12 mouse cellular contexts compared by ENCODE assay signal in genomic region chr7:24376456-24376855, GRCm38 (mm10). TPM values are rescaled to one million over a fixed set of nuclear protein-coding genes. Genes with fewer than 3 reads are reported as not detected.
DNase-seq lines count a peak whose midpoint lies in the region; ATAC-seq and TF ChIP-seq lines count a peak whose summit lies in the region.
"Had no signal": no experiment of that assay in that cellular context is flagged by ENCODE, and none has a peak within 500 bp of the region (broad histone marks: within the 10 kb centered on the region; RNA-seq: fewer than 3 reads in every experiment).

No protein-coding gene starts in this region.

- peak overlapping the region; percentile 74; the same call in 1 of the 2 replicates for H3K4me2 ChIP-seq in heart, embryonic 14.5 days (ENCODE audit: low read length)
- H3K4me2 ChIP-seq in hindbrain, embryonic 12.5 days (replicated peaks) = no peak overlapping the region

- no peak for TF ChIP-seq CTCF in thymus, adult 2 months (IDR thresholded peaks at IDR 0.05; ENCODE audit: borderline replicate concordance, control insufficient read depth, extremely low read depth, insufficient read depth, low read length, poor library complexity)

- H3K36me3 ChIP-seq in heart, embryonic 14.5 days (ENCODE audit: control insufficient read depth, insufficient read depth, low read length) = no peaks in the 10 kb centered on the region
- H3K36me3 ChIP-seq in thymus, adult 2 months (ENCODE audit: control insufficient read depth, insufficient read depth, low read length) = peaks cover 39% of the 10 kb centered on the region
- no peaks in the 10 kb centered on the region for H3K36me3 ChIP-seq in limb, embryonic 10.5 days
- H3K36me3 ChIP-seq in hindbrain, embryonic 12.5 days = no peaks in the 10 kb centered on the region

- TF ChIP-seq POLR2A in thymus, adult 2 months (IDR thresholded peaks at IDR 0.05; ENCODE audit: control insufficient read depth, extremely low read depth, insufficient read depth, low read length, poor library complexity) = no peak

- H3K4me3 ChIP-seq in heart, embryonic 14.5 days (ENCODE audit: control insufficient read depth in 1 of 2, insufficient read depth in 1 of 2, low read depth in 1 of 2, low read length in 2 of 2) = no peak overlapping the region
- no peak overlapping the region for H3K4me3 ChIP-seq in thymus, adult 2 months (ENCODE audit: control insufficient read depth, insufficient read depth, low read length)
- no peak overlapping the region for H3K4me3 ChIP-seq in limb, embryonic 10.5 days
- no peak overlapping the region for H3K4me3 ChIP-seq in hindbrain, embryonic 12.5 days

- no peaks in the 10 kb centered on the region for H3K9me3 ChIP-seq in heart, embryonic 14.5 days (ENCODE audit: control insufficient read depth, low read length)
- H3K9me3 ChIP-seq in limb, embryonic 10.5 days (replicated peaks) = 0 out of 2 replicates have a peak, but pooled peaks cover 1% of the 10 kb centered on the region
- H3K9me3 ChIP-seq in hindbrain, embryonic 12.5 days (replicated peaks) = no peaks in the 10 kb centered on the region

- peak overlapping the region; percentile 54; the same call in 1 of the 2 replicates for H3K9ac ChIP-seq in heart, embryonic 14.5 days (ENCODE audit: low read length)
- no peak overlapping the region for H3K9ac ChIP-seq in hindbrain, embryonic 12.5 days

- WGBS in heart, embryonic 14.5 days = 85% methylated on average over 8 of the region's 8 CpGs
- 89% methylated on average over 8 of the region's 8 CpGs for WGBS in thymus, adult 2 months
- WGBS in limb, embryonic 10.5 days = 84% methylated on average over 8 of the region's 8 CpGs
- 88% methylated on average over 8 of the region's 8 CpGs for WGBS in hindbrain, embryonic 12.5 days

- DNase-seq in heart, adult 9 months (ENCODE audit: low spot score in 2 of 2) = no peak
- DNase-seq in thymus, adult 2 months = no peak
- DNase-seq in thymus, postnatal 14 days = no peak
- DNase-seq in limb, embryonic 10.5 days (ENCODE audit: low spot score) = no peak
- DNase-seq: right cerebral cortex, postnatal 25 days had no signal

- H3K4me1 ChIP-seq in heart, embryonic 14.5 days (ENCODE audit: control insufficient read depth in 2 of 2, insufficient read depth in 2 of 2, low read length in 2 of 2) = peaks cover 7 to 11% of the 10 kb centered on the region in 2 experiments; a peak in 3 of 4 replicates
- peaks cover 72% of the 10 kb centered on the region for H3K4me1 ChIP-seq in thymus, adult 2 months (replicated peaks; ENCODE audit: control insufficient read depth, insufficient read depth, low read length)
- H3K4me1 ChIP-seq in limb, embryonic 10.5 days = peaks cover 56% of the 10 kb centered on the region
- peaks cover 19% of the 10 kb centered on the region for H3K4me1 ChIP-seq in hindbrain, embryonic 12.5 days

- ATAC-seq in heart, embryonic 14.5 days (ENCODE audit: insufficient number of reproducible peaks, insufficient read depth, low FRiP score, low read depth) = no peak
- ATAC-seq in hindbrain, embryonic 12.5 days (ENCODE audit: low FRiP score) = no peak
- no peak for ATAC-seq in granulocyte monocyte progenitor cell, adult 5-6 weeks (replicated peaks; ENCODE audit: poor library complexity, severe bottlenecking)
- ATAC-seq: hindbrain, postnatal 0 days; Patski had no signal

- H3K27me3 ChIP-seq in heart, embryonic 14.5 days (ENCODE audit: control insufficient read depth, insufficient read depth, low read length) = 0 out of 2 replicates have a peak, but pooled peaks cover 5% of the 10 kb centered on the region
- H3K27me3 ChIP-seq in thymus, adult 2 months (ENCODE audit: control insufficient read depth, insufficient read depth, low read length) = no peaks in the 10 kb centered on the region
- H3K27me3 ChIP-seq in limb, embryonic 10.5 days (ENCODE audit: low read depth, poor library complexity, severe bottlenecking) = peaks cover 11% of the 10 kb centered on the region; the same call in 1 of the 2 replicates
- H3K27me3 ChIP-seq in hindbrain, embryonic 12.5 days = peaks cover 11% of the 10 kb centered on the region
- H3K27me3 ChIP-seq: Patski had no signal

- no peak overlapping the region for H3K27ac ChIP-seq in heart, embryonic 14.5 days (replicated peaks in 1 of 2; ENCODE audit: control insufficient read depth in 1 of 2, insufficient read depth in 1 of 2, low read depth in 2 of 2, low read length in 2 of 2)
- H3K27ac ChIP-seq in thymus, adult 2 months (ENCODE audit: control insufficient read depth, insufficient read depth, low read length) = peak overlapping the region; percentile 98
- peak overlapping the region; percentile 66; the same call in 1 of the 2 replicates for H3K27ac ChIP-seq in limb, embryonic 10.5 days
- no peak overlapping the region for H3K27ac ChIP-seq in hindbrain, embryonic 12.5 days
- H3K27ac ChIP-seq: hindbrain, postnatal 0 days had no signal

RNA-seq across cellular contexts. Expression of gene Kcnn4, which starts 6.4 kb away (rescaled TPM):
- 1.4 and 1.8 TPM in 2 replicates for polyA plus RNA-seq in heart, embryonic 14.5 days (2014; fragmentation: Nextera tagmentation; extraction: Ambion mirVana)
- 402 and 429 TPM in 2 replicates for polyA plus RNA-seq in thymus, adult 2 months (2012; rRNA removed)
- 3.6 and 4.0 TPM in 2 replicates for polyA plus RNA-seq in limb, embryonic 10.5 days (2016; fragmentation: Nextera tagmentation; extraction: Ambion mirVana)
- 2.1 and 2.4 TPM in 2 replicates for polyA plus RNA-seq in hindbrain, embryonic 12.5 days (2016; fragmentation: Nextera tagmentation; extraction: Ambion mirVana)
- total RNA-seq in granulocyte monocyte progenitor cell, adult 5-6 weeks (2014; fragmentation: Nextera tagmentation) = 24.2 and 31.4 TPM in 2 replicates
- total RNA-seq in granulocyte monocyte progenitor cell, adult 5-6 weeks (2017) = 36.3 and 43.5 TPM in 2 replicates
- polyA plus RNA-seq: Patski had no signal

RNA-seq across cellular contexts. Expression of gene Smg9, which starts 23.0 kb away (rescaled TPM):
- 18.4 and 20.7 TPM in 2 replicates for polyA plus RNA-seq in heart, embryonic 14.5 days (2014; fragmentation: Nextera tagmentation; extraction: Ambion mirVana)
- polyA plus RNA-seq in thymus, adult 2 months (2012; rRNA removed) = 166 and 168 TPM in 2 replicates
- polyA plus RNA-seq in limb, embryonic 10.5 days (2016; fragmentation: Nextera tagmentation; extraction: Ambion mirVana) = 28.3 and 29.0 TPM in 2 replicates
- 28.9 and 29.5 TPM in 2 replicates for polyA plus RNA-seq in hindbrain, embryonic 12.5 days (2016; fragmentation: Nextera tagmentation; extraction: Ambion mirVana)
- 21.6 and 29.5 TPM in 2 replicates for total RNA-seq in granulocyte monocyte progenitor cell, adult 5-6 weeks (2014; fragmentation: Nextera tagmentation)
- 19.5 and 21.8 TPM in 2 replicates for total RNA-seq in granulocyte monocyte progenitor cell, adult 5-6 weeks (2017)

RNA-seq across cellular contexts. Expression of gene Lypd5, which starts 27.5 kb away (rescaled TPM):
- not detected in 2 replicates for polyA plus RNA-seq in heart, embryonic 14.5 days (2014; fragmentation: Nextera tagmentation; extraction: Ambion mirVana)
- polyA plus RNA-seq in thymus, adult 2 months (2012; rRNA removed) = 0.85 and 1.00 TPM in 2 replicates
- polyA plus RNA-seq in limb, embryonic 10.5 days (2016; fragmentation: Nextera tagmentation; extraction: Ambion mirVana) = not detected in 2 replicates
- not detected in 2 replicates for polyA plus RNA-seq in hindbrain, embryonic 12.5 days (2016; fragmentation: Nextera tagmentation; extraction: Ambion mirVana)
- not detected in 2 replicates for total RNA-seq in granulocyte monocyte progenitor cell, adult 5-6 weeks (2014; fragmentation: Nextera tagmentation)
- total RNA-seq in granulocyte monocyte progenitor cell, adult 5-6 weeks (2017) = not detected in 2 replicates
- total RNA-seq: heart, postnatal 10 days; hindbrain, postnatal 0 days; megakaryocyte, adult 5-6 weeks had no signal
- polyA plus RNA-seq: Patski had no signal

RNA-seq across cellular contexts. Expression of gene Tescl, which starts 42.7 kb away (rescaled TPM):
- polyA plus RNA-seq in heart, embryonic 14.5 days (2014; fragmentation: Nextera tagmentation; extraction: Ambion mirVana) = not detected in 2 replicates
- 0.12 TPM in 1 of 2 replicates, not detected in the other for polyA plus RNA-seq in thymus, adult 2 months (2012; rRNA removed)
- not detected in 2 replicates for polyA plus RNA-seq in limb, embryonic 10.5 days (2016; fragmentation: Nextera tagmentation; extraction: Ambion mirVana)
- polyA plus RNA-seq in hindbrain, embryonic 12.5 days (2016; fragmentation: Nextera tagmentation; extraction: Ambion mirVana) = not detected in 2 replicates
- not detected in 2 replicates for total RNA-seq in granulocyte monocyte progenitor cell, adult 5-6 weeks (2014; fragmentation: Nextera tagmentation)
- total RNA-seq in granulocyte monocyte progenitor cell, adult 5-6 weeks (2017) = not detected in 2 replicates
- total RNA-seq: hindbrain, postnatal 0 days; megakaryocyte, adult 5-6 weeks had no signal
- polyA plus RNA-seq: Patski had no signal

RNA-seq across cellular contexts. Expression of gene Zfp94, which starts 60.0 kb away (rescaled TPM):
- 4.5 and 6.3 TPM in 2 replicates for polyA plus RNA-seq in heart, embryonic 14.5 days (2014; fragmentation: Nextera tagmentation; extraction: Ambion mirVana)
- 6.2 and 6.8 TPM in 2 replicates for polyA plus RNA-seq in thymus, adult 2 months (2012; rRNA removed)
- polyA plus RNA-seq in limb, embryonic 10.5 days (2016; fragmentation: Nextera tagmentation; extraction: Ambion mirVana) = 12.1 and 15.9 TPM in 2 replicates
- 15.6 and 18.2 TPM in 2 replicates for polyA plus RNA-seq in hindbrain, embryonic 12.5 days (2016; fragmentation: Nextera tagmentation; extraction: Ambion mirVana)
- 5.8 and 6.0 TPM in 2 replicates for total RNA-seq in granulocyte monocyte progenitor cell, adult 5-6 weeks (2014; fragmentation: Nextera tagmentation)
- 2.0 and 3.4 TPM in 2 replicates for total RNA-seq in granulocyte monocyte progenitor cell, adult 5-6 weeks (2017)

Comparison
In these comparisons a context has a peak if more than half of its experiments do, and no peak if none do; other contexts are left out.
1. H3K27ac ChIP-seq: peak in thymus, adult 2 months (single experiment) and limb, embryonic 10.5 days (single experiment); none in heart, embryonic 14.5 days (0 of 2) and hindbrain, embryonic 12.5 days (single experiment).
2. RNA of gene Kcnn4, which starts 6.4 kb away (polyA plus RNA-seq): 402 to 429 TPM in thymus, adult 2 months; 3.6 to 4.0 TPM in limb, embryonic 10.5 days, 2.1 to 2.4 TPM in hindbrain, embryonic 12.5 days and 1.4 to 1.8 TPM in heart, embryonic 14.5 days; every median in the first group is over 10 times any median in the second.